Mouse (Mus musculus) urinary bladder, postnatal 10 days (tissue): Measurements from ENCODE around the gene Gm28961.
"Not testable (repeated sequence)": the region's sequence is repeated elsewhere in the genome, so short reads cannot be mapped to it uniquely, and the experiment has no call there.

Experiments
- DNase-seq: peaks from one replicate; pipeline ENCODE4 v3.0.0; 2022; ENCODE audit warnings: low spot score

Gm28961 gene

GRCm38 (mm10) chrY:57705397-57705796 is at the start of gene Gm28961:
Gm28961 (plus strand) TSS chrY:57705697.
- DNase-seq = not testable (repeated sequence)
